Mouse (Mus musculus) mouse trophoblast stem cell (cell line): Measurements from ENCODE around the gene Mapk11.

Source experiments
- in situ Hi-C, 2 experiments: fragments of 300-500 bp; cut with MseI, MboI; formaldehyde crosslinking; loops; 2 replicates in 1 of 2; 3 replicates in 1 of 2; pipeline ENCODE4 v1.15.1; 2025

Gene Mapk11

DNA sequence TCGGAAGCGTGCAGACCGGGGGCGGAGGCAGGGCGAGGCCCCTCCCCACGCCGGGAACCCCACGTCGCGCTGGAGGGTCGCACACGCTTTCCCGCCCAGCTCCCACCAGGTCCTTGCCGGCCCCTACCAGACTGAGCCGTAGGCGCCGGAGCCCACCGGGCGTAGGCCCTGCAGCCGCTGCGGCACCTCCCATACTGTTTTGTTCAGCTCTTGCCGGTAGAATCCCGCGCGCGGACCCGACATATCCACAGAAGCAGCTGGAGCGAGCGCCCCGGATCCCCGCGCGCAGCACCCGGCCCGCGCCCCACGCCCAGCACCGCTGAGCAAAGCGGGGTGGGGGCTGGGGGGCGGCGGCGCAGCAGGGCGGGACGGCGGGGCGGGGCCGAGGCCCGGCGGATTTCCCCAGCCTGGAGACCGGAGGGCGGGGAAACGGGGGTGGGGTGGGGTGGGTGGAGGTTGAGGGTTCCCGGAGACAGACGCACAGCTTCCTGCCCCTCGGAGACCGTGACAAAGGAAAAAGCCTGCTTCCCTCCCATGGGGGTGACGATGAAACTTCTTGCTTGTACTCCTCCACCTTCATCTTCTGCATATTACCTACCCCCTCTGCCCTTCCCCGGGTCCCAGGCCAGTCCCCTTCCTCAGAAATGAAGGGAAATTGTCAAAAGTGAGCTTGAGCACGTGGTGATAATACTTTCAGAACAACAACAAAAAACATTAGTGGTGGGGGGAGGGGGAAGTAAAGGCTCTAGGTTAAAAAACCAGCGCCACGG is at the start of gene Mapk11:
Gene Mapk11, minus strand, starts transcription at position 358 of the 770 bp plus-strand sequence.
- in situ Hi-C loops = no loop called here

DNA sequence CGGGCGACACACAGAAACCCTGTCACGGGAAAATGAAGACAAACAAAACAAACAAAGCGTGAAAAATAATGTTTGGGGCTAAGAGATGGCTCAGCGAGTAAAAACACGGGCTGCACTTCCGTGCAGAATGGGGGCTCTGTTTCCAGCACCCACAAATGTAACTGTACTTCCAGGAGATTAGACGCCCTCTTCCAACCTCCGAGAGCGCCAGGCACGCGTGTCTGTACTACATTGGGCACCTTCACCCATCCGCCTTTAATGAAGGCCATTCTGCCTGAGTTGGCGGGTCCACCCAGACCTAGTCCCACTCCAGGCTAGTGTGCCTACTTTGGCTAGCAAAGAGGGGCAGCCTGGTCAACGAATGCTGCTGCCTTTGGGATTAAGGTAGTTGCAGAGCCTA is 47.6 kb upstream of the Mapk11 start:
- in situ Hi-C loops = no loop called here

DNA sequence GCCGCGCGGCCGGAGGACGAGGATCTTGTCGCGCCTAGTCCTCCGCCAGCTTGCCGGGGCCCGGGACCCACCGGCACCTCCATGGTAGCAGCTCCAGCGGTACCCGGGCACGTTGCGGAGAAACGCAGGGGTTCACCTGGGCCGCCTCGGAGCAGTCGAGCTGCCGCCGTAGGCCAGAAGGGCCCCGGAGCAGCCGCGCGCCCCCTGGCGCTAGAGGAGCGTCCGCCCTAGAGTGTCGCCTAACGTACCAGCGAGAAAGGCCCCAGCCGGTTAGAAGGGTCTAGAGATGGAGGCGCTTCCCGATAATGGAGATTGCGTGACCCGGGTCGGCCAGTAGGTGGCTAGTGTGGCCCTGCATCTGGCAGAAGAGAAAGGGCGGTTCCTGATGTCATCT is 46.9 kb upstream of the Mapk11 start, which contains the start of gene Dennd6b:
Gene Dennd6b, minus strand, starts transcription at position 184 of the 394 bp plus-strand sequence.
- in situ Hi-C loops = no loop called here

DNA sequence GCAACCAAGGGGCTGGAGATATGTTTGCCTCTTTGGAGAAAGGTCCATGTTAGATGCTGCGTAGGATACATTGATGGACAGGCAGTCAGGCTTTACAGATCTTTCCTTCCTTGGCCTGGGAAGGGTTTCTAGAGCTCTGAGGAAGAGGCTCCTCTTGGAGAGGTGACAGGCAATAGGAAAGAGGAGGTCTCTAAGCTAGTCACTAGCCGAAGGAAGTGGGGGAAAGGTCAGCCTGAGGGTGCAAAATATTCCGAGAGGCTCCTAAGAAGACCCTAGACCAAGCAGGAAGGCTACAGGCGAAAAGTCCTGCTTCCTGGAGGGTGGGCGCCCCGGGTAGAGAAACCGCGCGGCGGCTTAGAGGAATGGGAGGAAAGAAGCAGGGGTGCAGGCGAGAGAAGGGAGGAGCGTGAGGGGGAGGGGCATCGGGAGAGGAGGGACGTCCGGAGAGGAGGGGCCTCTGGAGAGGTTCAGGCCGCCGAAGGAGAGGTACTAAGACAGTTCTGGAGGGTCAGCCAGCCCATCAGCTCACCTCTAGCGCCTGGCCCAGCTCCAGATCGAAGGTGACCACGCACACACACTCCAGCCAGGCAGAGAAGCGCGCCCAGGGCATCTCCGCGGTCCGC is 46.4 kb upstream of the Mapk11 start:
- in situ Hi-C loops = no loop called here

DNA sequence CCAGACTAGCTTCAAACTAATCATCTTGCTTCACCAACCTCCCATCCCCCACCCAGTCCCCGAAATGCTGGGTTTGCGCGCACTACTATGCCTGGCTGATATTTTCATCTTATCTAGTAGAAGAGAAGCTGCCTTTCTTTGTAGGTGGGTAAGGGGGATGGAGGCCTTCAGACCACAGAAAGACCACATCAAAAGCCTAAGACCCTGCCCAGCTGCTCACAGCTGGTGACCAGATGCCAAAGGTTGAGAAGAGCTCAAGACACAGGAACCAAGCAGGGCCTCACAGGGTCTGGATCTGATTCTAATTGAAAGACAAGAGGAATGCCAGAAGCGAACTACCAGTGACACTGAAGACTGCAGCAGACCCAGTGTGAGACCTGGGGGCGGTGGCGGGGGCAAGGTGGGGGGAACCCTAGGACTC is 45.8 kb upstream of the Mapk11 start:
- in situ Hi-C loops = no loop called here

DNA sequence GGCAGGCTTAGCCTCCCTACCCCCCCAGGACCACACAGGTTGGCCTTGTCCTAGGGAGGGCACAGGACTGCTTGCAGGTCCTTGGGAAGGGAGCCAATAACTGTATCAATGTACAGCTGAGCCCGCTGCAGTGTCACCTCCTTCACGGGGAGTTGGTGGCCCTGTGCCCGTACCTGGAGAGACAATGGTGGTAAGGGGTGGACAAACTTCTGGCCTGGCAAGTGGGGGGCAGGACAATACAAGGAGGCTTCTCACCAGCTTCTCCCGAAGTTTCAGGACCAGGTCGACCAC is 35.5 kb upstream of the Mapk11 start:
- in situ Hi-C loops = no loop called here

DNA sequence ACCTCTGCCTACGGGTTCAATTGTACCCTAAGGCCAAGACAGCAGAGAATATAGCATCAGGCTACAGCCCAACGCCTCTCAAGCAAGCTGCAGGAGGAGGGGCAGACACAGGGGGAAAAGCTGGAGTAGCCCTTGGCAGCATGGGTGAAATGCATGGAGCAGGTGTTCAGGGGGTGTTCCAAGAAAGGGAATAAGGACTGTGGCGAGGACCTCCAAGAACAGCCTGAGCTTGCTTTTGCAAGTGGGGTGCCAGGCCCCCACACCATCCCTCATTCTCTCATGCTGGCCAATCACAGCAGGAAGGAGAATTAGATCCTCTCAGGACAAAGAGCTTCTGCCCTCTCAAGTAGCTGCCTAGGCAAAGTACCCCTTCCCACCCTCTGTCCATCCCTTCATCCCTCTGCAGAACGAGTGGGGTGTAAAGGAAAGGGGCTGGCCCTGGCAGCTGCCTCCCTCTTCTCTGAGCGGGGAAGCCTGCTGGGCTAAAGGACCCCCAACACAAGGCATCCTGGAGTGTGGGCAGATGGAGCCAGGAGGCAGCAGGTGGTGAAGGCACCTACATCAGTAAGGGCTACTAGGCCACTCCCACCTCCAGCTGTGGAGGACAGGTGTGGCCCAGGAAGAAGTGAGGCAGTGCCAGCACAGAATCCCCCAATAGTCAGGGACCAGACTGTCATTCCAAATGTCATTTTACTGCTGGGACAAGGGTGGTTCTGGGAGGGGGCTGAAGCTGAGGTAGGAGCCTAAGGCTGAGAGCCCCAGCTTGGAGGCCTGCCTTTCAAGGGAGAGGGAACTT is 34.9 kb upstream of the Mapk11 start:
- in situ Hi-C loops = no loop called here

DNA sequence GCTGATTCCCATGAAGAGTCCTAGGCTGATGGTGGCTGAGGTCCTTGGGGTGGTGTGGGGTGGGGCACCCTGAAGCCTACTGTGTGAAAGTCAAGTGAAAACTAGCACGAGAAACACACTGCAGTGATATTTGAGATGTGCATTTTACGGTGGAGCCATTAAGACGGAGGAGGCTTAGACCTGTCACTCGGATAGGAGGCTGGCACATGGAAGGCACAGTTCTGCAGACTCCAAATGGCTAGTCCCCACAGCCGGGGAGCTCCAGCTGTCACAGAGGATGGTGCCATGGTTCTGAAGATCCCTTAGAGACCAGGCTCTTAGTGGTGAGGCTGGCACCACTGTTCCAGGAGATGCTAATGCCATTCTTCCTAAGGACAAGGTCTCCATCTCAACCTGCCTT is 33.4 kb upstream of the Mapk11 start:
- in situ Hi-C loops = no loop called here

DNA sequence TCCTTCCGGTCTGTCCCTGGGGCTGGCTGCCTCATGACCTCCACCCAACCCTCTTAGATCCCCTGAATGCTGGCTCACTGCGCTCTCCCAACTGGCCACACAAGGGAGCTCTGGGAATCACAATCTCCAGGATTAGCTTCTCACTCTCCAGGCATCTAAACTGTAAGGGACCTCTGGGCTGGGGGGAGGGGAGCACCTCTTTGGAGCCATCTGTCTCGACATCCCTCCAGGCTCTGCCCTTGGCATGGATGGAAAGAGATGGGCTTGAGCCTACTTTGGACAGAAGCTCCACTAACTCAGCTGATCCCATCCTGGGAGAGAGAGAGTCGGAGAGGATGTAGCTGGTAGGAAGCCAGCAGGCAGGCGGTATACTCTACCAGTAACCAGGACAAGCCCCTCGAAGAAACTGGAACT is 32.9 kb upstream of the Mapk11 start:
- in situ Hi-C loops = no loop called here

DNA sequence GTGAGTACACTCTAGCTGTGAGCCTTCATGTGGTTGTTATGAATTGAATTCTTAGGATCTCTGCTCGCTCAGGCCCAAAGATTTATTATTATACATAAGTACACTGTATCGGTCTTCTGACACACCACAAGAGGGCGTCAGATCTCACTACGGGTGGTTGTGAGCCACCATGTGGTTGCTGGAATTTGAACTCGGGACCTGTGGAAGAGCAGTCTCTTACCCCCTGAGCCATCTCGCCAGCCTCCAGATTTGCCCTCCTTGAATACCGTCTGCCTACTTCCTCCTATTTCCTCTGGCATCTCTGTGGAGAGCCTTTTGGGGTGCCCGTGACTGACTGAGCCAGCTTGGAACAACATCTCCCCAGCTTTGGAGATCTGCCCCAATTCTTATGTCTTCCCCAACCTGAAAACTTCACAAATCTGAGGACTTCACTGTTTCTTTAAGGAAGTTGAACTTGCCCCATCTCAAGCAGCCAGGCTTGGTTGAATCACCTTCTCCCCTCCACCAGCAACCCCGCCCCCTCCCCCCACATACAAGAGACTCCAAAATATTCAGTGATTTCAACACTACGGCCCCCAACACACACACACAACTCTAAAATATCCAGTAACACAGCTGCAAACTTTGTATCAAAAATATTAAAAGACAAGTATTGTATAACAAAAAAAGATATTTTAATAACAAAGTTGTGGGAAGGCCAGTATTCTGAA is 32.3 kb upstream of the Mapk11 start:
- in situ Hi-C loops = no loop called here

DNA sequence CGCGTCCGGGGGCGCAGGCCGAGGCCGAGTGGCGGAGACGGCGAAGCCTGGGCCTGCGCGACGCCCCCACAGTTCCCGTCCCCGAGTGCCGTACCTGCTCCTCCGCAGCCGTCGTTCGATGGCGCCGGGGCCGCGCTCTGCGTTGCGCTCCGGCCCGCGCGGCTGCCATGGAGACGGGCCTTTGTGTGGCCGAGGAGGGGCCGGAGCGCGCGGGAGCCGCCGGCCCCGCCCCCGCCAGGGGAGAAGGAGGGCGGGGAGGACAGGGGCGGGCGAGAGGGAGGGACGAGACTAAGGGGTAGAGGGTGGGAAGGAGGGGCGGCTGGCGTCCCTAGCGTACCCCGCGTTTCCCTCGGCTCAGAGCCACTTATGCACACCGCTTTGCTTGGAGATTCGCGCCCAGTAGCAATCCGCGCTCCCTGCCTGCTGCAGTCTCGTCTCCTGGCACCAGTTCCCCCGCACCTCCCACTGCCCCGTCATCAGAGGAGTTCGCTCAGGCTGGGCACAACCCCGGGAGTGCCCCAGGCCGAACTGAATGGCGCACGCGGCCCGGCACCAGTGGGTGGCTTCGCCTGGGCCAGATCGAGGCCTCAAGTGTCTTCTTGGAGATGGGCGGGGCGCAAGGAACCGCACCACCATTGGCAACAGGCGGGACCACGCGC is 31.3 kb upstream of the Mapk11 start, which contains the start of gene Plxnb2:
Gene Plxnb2, minus strand, starts transcription at position 218 of the 659 bp plus-strand sequence.
- in situ Hi-C loops = no loop called here

DNA sequence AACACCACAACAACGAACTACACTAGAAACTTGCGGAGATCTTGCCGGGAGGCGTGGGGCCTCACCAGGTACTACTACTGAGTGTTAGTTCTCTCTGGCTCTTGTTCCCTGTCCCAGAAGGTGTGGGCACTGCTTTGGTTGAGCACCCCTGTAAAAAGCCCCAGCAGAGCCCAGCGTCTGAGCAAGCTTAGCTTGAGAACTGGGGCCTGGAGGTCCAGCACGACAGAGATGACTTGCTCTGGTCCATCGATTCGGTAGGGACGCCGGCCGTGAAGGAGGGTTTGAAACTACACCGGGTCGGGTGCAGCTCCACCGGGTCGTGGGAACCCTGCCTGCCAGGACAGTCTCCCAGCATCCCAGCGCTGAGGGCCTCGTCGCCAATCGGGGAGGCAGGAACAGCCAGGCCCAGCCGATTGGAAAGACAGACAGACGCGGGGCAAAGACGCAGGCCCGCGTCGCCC is 30.7 kb upstream of the Mapk11 start:
- in situ Hi-C loops = no loop called here

DNA sequence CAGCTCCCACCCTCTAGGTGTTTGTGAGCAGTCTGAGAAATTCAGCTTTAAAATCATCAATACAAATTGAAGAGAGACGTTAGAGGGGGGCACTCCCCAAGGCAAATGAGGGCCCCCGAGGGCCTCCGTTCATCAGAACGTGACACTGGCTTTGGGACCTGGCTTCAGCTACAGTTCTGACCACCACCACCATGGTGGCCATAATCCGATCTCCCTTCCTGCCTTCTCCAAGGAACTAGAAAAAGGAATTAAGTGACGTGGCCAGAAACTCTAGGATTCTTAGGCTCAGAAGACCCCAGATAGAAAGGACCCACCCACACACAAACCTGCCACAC is 30.2 kb upstream of the Mapk11 start:
- in situ Hi-C loops = no loop called here

DNA sequence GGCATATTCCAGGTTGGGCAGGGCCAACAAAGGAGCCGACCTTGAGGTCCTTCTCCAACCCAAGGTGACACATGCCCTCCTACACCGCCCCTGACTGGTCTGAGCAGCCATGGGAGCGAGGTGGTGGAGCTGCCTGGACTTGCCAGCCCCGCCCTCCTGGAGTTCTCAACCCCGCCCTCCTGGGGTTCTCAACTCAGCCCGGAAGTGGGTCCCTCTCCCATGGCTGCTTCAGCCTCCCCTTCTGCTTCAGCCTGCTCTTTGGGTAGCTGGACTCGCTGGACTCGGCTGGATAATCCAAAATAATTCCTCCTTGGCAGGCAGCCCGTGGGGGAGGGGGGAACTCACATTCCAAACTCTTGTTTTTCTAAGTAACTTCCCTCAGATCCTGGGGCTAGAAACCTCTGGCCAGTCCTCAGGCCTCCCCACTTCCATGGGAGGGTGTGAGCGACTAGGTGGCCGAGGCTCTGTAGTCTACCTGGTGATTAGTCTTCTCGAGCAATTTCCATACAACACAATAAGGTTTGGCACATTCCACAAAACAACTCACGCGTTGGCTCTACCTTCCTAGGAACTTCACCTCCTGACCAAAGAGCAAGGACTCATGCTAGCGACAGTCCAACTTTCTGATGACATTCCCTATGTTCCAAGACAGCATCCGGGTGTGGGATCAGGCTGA is 29.7 kb upstream of the Mapk11 start:
- in situ Hi-C loops = no loop called here

DNA sequence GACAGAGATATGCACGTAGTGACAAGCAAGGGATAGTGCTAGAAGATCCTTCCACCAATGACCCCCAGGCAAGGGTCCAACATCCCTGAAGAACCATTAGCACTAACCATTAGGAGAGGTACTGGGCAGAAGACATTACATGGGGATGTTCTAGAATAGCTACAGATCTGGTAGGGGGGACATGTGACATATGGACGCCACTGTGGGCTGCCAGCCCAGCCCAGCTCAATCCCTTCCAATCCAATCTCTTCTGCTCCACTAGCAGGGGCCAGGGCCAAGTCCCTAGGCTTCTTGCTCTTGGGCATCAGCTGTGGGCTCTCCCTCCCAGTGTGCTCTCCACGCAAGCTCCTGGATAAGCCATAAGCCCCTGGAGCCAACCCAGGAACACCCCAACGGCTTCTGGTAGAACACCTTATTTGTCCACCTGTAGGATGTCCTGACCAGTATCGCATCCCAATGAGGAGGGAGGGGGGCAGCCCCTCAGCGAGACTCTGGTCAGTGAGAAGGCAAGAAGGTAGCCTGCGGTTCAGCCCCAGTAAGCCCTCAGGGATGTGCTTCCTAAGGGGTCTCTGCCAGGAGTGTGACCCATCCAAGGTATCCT is 28.9 kb upstream of the Mapk11 start:
- in situ Hi-C loops = no loop called here

DNA sequence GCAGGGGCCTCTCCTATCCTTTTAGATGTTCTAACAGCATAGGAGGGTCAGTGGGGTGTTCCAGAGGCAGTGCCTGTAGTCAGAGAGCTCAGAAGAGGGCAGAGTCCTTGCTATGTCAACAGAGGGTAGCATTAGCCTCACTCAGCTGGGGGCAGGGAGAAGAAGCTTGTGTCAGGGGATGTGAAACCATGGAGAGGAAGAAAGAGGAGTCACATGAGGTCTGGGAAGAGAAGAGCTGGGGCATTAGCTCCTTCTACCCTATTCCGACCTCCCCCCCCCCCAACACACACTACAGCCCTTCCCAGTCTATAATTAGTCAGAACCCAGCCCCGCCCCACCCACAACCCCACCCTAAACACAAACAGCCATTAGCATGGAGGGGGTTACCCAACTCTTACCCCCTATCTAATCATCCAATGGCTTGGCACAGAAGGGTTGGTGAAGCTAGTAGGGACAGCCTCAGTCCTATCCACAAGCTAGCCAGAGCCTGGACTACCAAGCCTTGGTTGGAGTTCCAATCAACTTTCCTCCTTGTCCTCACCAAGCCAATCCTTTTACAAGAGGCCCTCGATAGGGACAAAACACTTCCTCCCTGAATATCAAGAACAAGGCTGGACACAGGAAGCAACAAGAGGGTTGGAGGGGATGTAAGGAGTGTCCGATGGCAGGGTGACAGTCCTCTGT is 28.3 kb upstream of the Mapk11 start:
- in situ Hi-C loops = no loop called here

DNA sequence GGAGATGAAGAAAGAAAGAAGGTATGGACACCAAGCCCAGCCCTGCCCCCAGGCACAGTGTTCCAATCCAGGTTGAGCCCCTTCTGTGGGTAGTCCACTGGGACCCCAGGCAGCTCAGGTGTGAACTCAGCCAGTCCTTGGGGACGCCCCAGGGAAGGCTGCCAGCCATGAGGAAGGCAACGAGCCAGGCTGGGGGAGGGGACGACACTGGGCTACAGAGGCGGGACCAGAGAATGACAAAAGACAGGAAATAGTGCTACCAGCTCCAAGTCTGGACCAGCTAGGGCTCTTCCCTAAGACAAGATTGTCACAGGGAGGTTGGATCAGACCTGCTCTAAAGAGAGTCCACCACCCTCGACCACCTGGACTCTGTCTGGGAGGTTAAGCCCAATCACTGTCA is 27.7 kb upstream of the Mapk11 start:
- in situ Hi-C loops = no loop called here

DNA sequence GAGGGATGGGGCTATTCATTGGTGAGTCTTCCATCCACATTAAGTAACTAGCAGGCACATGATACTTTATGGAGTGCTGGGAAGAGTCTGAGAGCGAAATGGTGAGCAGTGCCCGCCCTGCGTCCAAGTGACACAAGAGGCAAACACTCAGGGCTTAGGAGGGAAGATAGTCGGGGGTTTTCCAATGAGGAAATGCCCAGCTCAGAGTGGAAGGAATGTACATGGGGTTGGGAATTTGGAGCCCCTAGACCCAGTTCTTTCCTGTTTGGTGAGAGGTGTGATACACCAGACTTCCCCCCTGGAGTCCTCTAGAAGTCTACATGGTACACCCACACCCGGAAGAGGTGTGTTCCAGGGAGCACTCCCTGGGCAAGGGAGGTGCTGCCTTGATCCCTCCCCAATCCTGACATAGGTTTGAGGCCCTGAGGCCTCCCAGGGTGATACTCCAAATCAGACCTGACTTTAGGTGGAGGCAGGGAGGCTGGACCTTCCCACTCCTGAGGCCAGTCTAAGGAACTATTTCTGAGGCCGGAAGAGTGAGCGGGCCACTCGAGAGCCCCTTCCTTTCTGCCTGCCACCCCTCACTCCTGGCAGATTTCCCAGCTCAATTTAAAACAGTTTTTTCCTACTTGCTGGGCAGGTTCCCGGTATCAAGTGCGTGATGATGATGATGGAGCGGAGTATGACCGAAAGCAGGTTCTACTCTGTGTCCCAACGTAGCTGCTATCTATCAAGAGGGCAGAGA is 26.2 kb upstream of the Mapk11 start:
- in situ Hi-C loops = no loop called here

DNA sequence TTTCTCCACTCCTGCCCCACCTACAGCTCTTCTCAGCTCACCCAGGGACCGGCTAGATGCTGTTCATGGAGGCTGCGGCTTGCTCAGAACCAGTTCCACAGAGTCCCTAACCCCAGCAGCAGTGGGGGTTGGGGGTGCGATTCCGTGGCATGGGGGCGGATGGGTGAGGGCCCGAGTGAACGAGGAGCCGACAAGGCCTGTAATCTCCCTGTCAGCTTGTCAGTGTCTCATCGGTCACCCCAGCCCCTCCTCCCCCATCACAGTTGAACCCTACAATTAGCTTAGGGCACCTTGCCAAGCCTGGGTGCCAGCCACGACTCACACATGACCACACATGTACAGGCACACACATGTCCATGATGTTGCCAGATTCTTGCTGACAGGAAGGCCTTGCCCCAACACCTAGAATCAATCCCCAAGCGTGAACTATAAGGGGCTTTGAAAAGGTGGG is 25.5 kb upstream of the Mapk11 start:
- in situ Hi-C loops = no loop called here
